Mouse (Mus musculus): ENCODE results near the gene Maml1. TPM values are rescaled to one million over a fixed set of nuclear protein-coding genes. Genes with fewer than 3 reads are reported as not detected.

The Maml1 gene
- polyA plus RNA-seq, 1 experiment = 9.2 TPM

DNA sequence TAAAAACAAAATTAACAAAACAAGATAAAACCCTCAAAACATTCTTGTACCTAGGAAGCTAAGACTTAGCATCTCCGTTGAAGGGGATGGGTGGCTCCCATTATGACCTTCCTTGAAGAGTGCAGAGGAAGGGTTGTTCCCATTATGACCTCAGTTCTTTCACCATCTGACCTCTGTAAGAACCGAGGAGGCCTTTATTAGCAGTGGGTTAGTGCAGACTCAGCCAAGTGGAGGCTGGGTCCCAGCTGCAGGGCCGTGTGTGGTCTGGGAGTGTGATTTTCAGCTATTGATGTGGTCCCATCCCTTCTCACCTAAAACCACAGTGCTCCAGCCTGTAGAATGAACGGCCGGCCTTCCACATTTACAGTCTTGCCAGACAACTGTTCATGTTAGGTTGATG is 46.8 kb downstream of the Maml1 start:
- WGBS = 66% methylated on average over 5 of the region's 5 CpGs
- H3K4me3 ChIP-seq (replicated peaks; ENCODE audit: control insufficient read depth, low read depth, low read length) = no peak overlapping the region
- peaks cover 1% of the 10 kb centered on the region; the same call in 1 of the 2 replicates for H3K4me1 ChIP-seq (ENCODE audit: control insufficient read depth, insufficient read depth, low read length)
- H3K27ac ChIP-seq (ENCODE audit: control insufficient read depth, insufficient read depth, low read depth, low read length, poor library complexity) = no peak overlapping the region
- no peak for TF ChIP-seq CTCF (IDR thresholded peaks at IDR 0.05; ENCODE audit: control insufficient read depth, insufficient read depth, low read length)
- TF ChIP-seq POLR2A (IDR thresholded peaks at IDR 0.05; ENCODE audit: borderline replicate concordance, control insufficient read depth, low read depth, low read length) = no peak

- WGBS = 21% methylated on average over 6 of the region's 6 CpGs
- H3K4me1 ChIP-seq (ENCODE audit: control insufficient read depth, insufficient read depth, low read length) = peaks cover 6% of the 10 kb centered on the region; the same call in 1 of the 2 replicates
- H3K4me3 ChIP-seq (replicated peaks; ENCODE audit: control insufficient read depth, low read depth, low read length) = no peak overlapping the region
- peak overlapping the region; percentile 30; the same call in 1 of the 2 replicates for H3K27ac ChIP-seq (ENCODE audit: control insufficient read depth, insufficient read depth, low read depth, low read length, poor library complexity)
- TF ChIP-seq POLR2A (IDR thresholded peaks at IDR 0.05; ENCODE audit: borderline replicate concordance, control insufficient read depth, low read depth, low read length) = no peak
- no peak for TF ChIP-seq CTCF (IDR thresholded peaks at IDR 0.05; ENCODE audit: control insufficient read depth, insufficient read depth, low read length)
Observed at GRCm38 (mm10) chr11:50243926-50244325, 48.2 kb downstream of the Maml1 start.

GRCm38 (mm10) chr11:50240235-50240911 is 51.7 kb downstream of the Maml1 start:
- Histone ChIP-seq H3K4me1 (ENCODE audit: control insufficient read depth, insufficient read depth, low read length) (peaks cover 11% of the 10 kb centered on the region; the same call in 1 of the 2 replicates), H3K27ac (ENCODE audit: control insufficient read depth, insufficient read depth, low read depth, low read length, poor library complexity) (no peak overlapping the region), H3K4me3 (replicated peaks; ENCODE audit: control insufficient read depth, low read depth, low read length) (no peak overlapping the region)
- 17% methylated on average over 7 of the region's 7 CpGs for WGBS
- TF ChIP-seq POLR2A (IDR thresholded peaks at IDR 0.05; ENCODE audit: borderline replicate concordance, control insufficient read depth, low read depth, low read length) (no peak), CTCF (IDR thresholded peaks at IDR 0.05; ENCODE audit: control insufficient read depth, insufficient read depth, low read length) (no peak)

GRCm38 (mm10) chr11:50238821-50239791 is 53.0 kb downstream of the Maml1 start:
- WGBS = 40% methylated on average over 9 of the region's 9 CpGs
- no peak overlapping the region for H3K27ac ChIP-seq (ENCODE audit: control insufficient read depth, insufficient read depth, low read depth, low read length, poor library complexity)
- TF ChIP-seq CTCF (IDR thresholded peaks at IDR 0.05; ENCODE audit: control insufficient read depth, insufficient read depth, low read length) (no peak), POLR2A (IDR thresholded peaks at IDR 0.05; ENCODE audit: borderline replicate concordance, control insufficient read depth, low read depth, low read length) (no peak)
- no peak overlapping the region for H3K4me3 ChIP-seq (replicated peaks; ENCODE audit: control insufficient read depth, low read depth, low read length)
- peaks cover 11% of the 10 kb centered on the region; the same call in 1 of the 2 replicates for H3K4me1 ChIP-seq (ENCODE audit: control insufficient read depth, insufficient read depth, low read length)

DNA sequence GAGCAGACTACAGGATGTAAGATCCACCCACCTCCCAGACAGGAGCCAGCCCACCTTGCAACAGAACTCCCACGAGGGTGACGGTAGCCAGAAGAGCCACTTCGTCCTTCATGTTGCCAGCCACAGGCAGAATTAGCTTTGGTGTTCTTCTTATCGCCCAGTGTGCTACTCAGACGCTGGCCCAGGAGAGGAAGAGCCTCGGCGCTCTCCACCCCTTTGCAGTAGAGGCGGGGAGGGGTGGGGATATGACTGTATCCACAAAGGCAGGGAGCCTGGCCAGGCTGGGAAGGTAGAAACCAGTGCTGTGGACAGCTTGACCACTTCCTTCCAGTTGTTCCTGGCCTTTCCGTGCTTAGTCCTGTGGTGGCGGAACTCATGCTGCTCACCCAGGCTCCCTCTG is 53.8 kb downstream of the Maml1 start, which contains the start of gene Ltc4s:
Ltc4s (minus strand) TSS at position 293 of the 400 bp plus-strand sequence.
- TF ChIP-seq POLR2A (IDR thresholded peaks at IDR 0.05; ENCODE audit: borderline replicate concordance, control insufficient read depth, low read depth, low read length) (no peak), CTCF (IDR thresholded peaks at IDR 0.05; ENCODE audit: control insufficient read depth, insufficient read depth, low read length) (no peak)
- Histone ChIP-seq H3K4me3 (replicated peaks; ENCODE audit: control insufficient read depth, low read depth, low read length) (no peak within 1 kb of the TSS), H3K27ac (ENCODE audit: control insufficient read depth, insufficient read depth, low read depth, low read length, poor library complexity) (no peak within 1 kb of the TSS), H3K4me1 (ENCODE audit: control insufficient read depth, insufficient read depth, low read length) (peaks cover 9% of the 10 kb centered on the region; the same call in 1 of the 2 replicates)
- 10% methylated on average over 10 of the region's 10 CpGs for WGBS

DNA sequence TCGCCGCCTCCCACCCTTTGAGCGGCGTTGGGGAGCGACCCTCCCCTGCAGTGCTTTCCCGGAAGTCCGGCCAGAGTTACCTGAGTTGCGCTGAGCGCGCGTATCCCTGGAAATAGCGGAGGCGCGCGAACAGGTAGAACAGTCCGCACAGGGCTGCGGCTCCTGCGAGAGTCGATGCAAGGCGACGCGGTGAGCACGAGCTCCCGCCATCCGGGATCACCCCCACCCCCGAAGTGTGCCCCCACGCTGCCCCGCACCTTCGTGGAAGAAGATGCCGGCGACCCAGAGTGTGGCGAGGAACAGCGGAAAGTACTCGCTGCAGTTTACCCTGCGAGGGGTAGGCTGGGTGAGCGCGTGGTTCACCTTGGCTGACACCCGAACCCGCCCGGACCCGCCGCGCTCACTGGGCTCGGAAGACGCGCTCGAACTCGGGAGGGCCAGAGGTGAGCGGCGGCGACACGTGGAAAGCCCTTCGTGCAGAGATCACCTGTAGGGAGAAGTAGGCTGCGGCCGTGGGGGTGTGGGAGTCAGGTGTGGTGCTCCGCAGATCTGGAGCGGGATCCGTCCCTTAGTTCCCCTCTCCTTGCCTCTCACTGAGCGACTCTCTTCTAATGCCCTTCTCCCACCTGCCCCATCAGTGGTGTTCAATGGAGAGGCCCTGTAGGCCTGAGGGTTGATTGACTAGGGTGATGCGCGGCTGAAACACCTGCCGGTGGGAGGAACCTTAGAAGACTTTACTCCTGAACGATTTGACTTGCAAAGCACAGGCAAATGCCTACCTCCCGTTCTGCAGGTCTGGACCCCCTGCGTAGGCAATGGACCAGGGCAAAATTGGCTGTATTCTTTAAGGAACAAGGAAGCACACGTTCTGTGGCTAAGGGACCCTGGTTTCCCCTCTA is 54.9 kb downstream of the Maml1 start:
- H3K27ac ChIP-seq (ENCODE audit: control insufficient read depth, insufficient read depth, low read depth, low read length, poor library complexity) = no peak overlapping the region
- no peak for TF ChIP-seq CTCF (IDR thresholded peaks at IDR 0.05; ENCODE audit: control insufficient read depth, insufficient read depth, low read length)
- no peak for TF ChIP-seq POLR2A (IDR thresholded peaks at IDR 0.05; ENCODE audit: borderline replicate concordance, control insufficient read depth, low read depth, low read length)
- WGBS = 1% methylated on average over 66 of the region's 66 CpGs

GRCm38 (mm10) chr11:50236540-50236936 is 55.6 kb downstream of the Maml1 start:
- 2% methylated on average over 27 of the region's 27 CpGs for WGBS
- peaks cover 9% of the 10 kb centered on the region; the same call in 1 of the 2 replicates for H3K4me1 ChIP-seq (ENCODE audit: control insufficient read depth, insufficient read depth, low read length)
- peak; percentile 56; the same call in 1 of the 2 replicates for TF ChIP-seq POLR2A (IDR thresholded peaks at IDR 0.05; ENCODE audit: borderline replicate concordance, control insufficient read depth, low read depth, low read length)
- TF ChIP-seq CTCF (IDR thresholded peaks at IDR 0.05; ENCODE audit: control insufficient read depth, insufficient read depth, low read length) = peak; percentile 36; the same call in 1 of the 2 replicates
- H3K4me3 ChIP-seq (replicated peaks; ENCODE audit: control insufficient read depth, low read depth, low read length) = peak overlapping the region; percentile 75
- no peak overlapping the region for H3K27ac ChIP-seq (ENCODE audit: control insufficient read depth, insufficient read depth, low read depth, low read length, poor library complexity)

More for the DNA sequence above, 54.9 kb downstream of the Maml1 start:
- Histone ChIP-seq H3K4me3 (replicated peaks; ENCODE audit: control insufficient read depth, low read depth, low read length) (peak overlapping the region; percentile 75), H3K4me1 (ENCODE audit: control insufficient read depth, insufficient read depth, low read length) (peaks cover 9% of the 10 kb centered on the region; the same call in 1 of the 2 replicates)
